Mouse (Mus musculus): ENCODE measurements around the gene Fam126a.

Fam126a gene

GRCm38 (mm10) chr5:24040601-24041000 lies 10.1 kb upstream of the Fam126a start:
- no peak for DNase-seq (ENCODE audit: low spot score)

- DNase-seq (ENCODE audit: low spot score) = no peak
Measured at GRCm38 (mm10) chr5:24039423-24039822, 8.9 kb upstream of the Fam126a start.

GRCm38 (mm10) chr5:24038819-24039218 lies 8.3 kb upstream of the Fam126a start:
- DNase-seq (ENCODE audit: low spot score) = no peak

GRCm38 (mm10) chr5:24038190-24038589 lies 7.7 kb upstream of the Fam126a start:
- no peak for DNase-seq (ENCODE audit: low spot score)

- DNase-seq (ENCODE audit: low spot score) = no peak
Measured at GRCm38 (mm10) chr5:24036731-24037130, 6.2 kb upstream of the Fam126a start.

GRCm38 (mm10) chr5:24034970-24035369 lies 4.5 kb upstream of the Fam126a start:
- no peak for DNase-seq (ENCODE audit: low spot score)

GRCm38 (mm10) chr5:24034091-24034490 lies 3.6 kb upstream of the Fam126a start:
- DNase-seq (ENCODE audit: low spot score) = no peak

GRCm38 (mm10) chr5:24029946-24030578 lies 428 bp downstream of the Fam126a start:
- DNase-seq (ENCODE audit: low spot score) = no peak

GRCm38 (mm10) chr5:24029331-24029771 lies 1.1 kb downstream of the Fam126a start:
- no peak for DNase-seq (ENCODE audit: low spot score)

- DNase-seq (ENCODE audit: low spot score) = no peak
Measured at GRCm38 (mm10) chr5:24024957-24025356, 5.5 kb downstream of the Fam126a start.

GRCm38 (mm10) chr5:24023226-24023625 lies 7.3 kb downstream of the Fam126a start:
- DNase-seq (ENCODE audit: low spot score) = no peak

- DNase-seq (ENCODE audit: low spot score) = no peak
Measured at GRCm38 (mm10) chr5:24021683-24022082, 8.8 kb downstream of the Fam126a start.

- no peak for DNase-seq (ENCODE audit: low spot score)
Measured at GRCm38 (mm10) chr5:24020380-24020779, 10.1 kb downstream of the Fam126a start.

GRCm38 (mm10) chr5:24019341-24020185 lies 10.9 kb downstream of the Fam126a start:
- DNase-seq (ENCODE audit: low spot score) = no peak

- no peak for DNase-seq (ENCODE audit: low spot score)
Measured at GRCm38 (mm10) chr5:24018621-24019261, 11.7 kb downstream of the Fam126a start.

GRCm38 (mm10) chr5:24016912-24017311 lies 13.6 kb downstream of the Fam126a start:
- no peak for DNase-seq (ENCODE audit: low spot score)

GRCm38 (mm10) chr5:24013338-24014003 lies 17.0 kb downstream of the Fam126a start:
- DNase-seq (ENCODE audit: low spot score) = no peak

GRCm38 (mm10) chr5:23999083-23999671 lies 31.3 kb downstream of the Fam126a start:
- no peak for DNase-seq (ENCODE audit: low spot score)

GRCm38 (mm10) chr5:23995951-23996350 lies 34.5 kb downstream of the Fam126a start:
- DNase-seq (ENCODE audit: low spot score) = no peak

- DNase-seq (ENCODE audit: low spot score) = no peak
Measured at GRCm38 (mm10) chr5:23994929-23995328, 35.6 kb downstream of the Fam126a start.

GRCm38 (mm10) chr5:23994231-23994630 lies 36.3 kb downstream of the Fam126a start:
- no peak for DNase-seq (ENCODE audit: low spot score)

- DNase-seq (ENCODE audit: low spot score) = no peak
Measured at GRCm38 (mm10) chr5:23993553-23993894, 37.0 kb downstream of the Fam126a start.

Data from urinary bladder, postnatal 25 days (tissue).